Mouse (Mus musculus): Measurements from ENCODE around the gene Aqp1. TPM values are rescaled to one million over a fixed set of nuclear protein-coding genes. Genes with fewer than 3 reads are reported as not detected.

Aqp1 gene
- 118 and 123 TPM in 2 replicates for polyA plus RNA-seq (2015; fragmentation: Nextera tagmentation; extraction: Ambion mirVana)

- peak within 1 kb of the TSS; percentile 37 for H3K4me3 ChIP-seq (replicated peaks)
- no peak within 1 kb of the TSS for H3K9ac ChIP-seq
- no peaks in the 10 kb centered on the region for H3K36me3 ChIP-seq
- H3K4me1 ChIP-seq: peaks cover 71% of the 10 kb centered on the region
- peak within 1 kb of the TSS; percentile 42 for H3K4me2 ChIP-seq (replicated peaks)
- H3K27me3 ChIP-seq: no peaks in the 10 kb centered on the region
- ATAC-seq (ENCODE audit: insufficient number of reproducible peaks, low FRiP score, low TSS enrichment, low read depth): peak; percentile 89
- no peaks in the 10 kb centered on the region for H3K9me3 ChIP-seq (replicated peaks)
- peak within 1 kb of the TSS; percentile 69 for H3K27ac ChIP-seq (replicated peaks)
- 8% methylated on average over 12 of the region's 12 CpGs for WGBS
Measured at GRCm38 (mm10) chr6:55335989-55336514, at the start of gene Aqp1. Aqp1 (plus strand) TSS chr6:55336432.

GRCm38 (mm10) chr6:55288007-55288602, 48.1 kb upstream of the Aqp1 start:
- 67% methylated on average over 5 of the region's 5 CpGs for WGBS
- ATAC-seq (ENCODE audit: insufficient number of reproducible peaks, low FRiP score, low TSS enrichment, low read depth): no peak
- H3K9me3 ChIP-seq (replicated peaks): no peaks in the 10 kb centered on the region

GRCm38 (mm10) chr6:55294549-55295131, 41.6 kb upstream of the Aqp1 start:
- Histone ChIP-seq H3K4me2 (replicated peaks) (no peak overlapping the region), H3K4me1 (no peaks in the 10 kb centered on the region), H3K36me3 (peaks cover 3% of the 10 kb centered on the region; the same call in 1 of the 2 replicates), H3K27me3 (no peaks in the 10 kb centered on the region), H3K4me3 (replicated peaks) (no peak overlapping the region), H3K9ac (no peak overlapping the region), H3K9me3 (replicated peaks) (no peaks in the 10 kb centered on the region), H3K27ac (replicated peaks) (no peak overlapping the region)
- ATAC-seq (ENCODE audit: insufficient number of reproducible peaks, low FRiP score, low TSS enrichment, low read depth): no peak; the same call in 1 of the 2 replicates
- 59% methylated on average over 19 of the region's 19 CpGs for WGBS

More at GRCm38 (mm10) chr6:55288007-55288602, 48.1 kb upstream of the Aqp1 start:
- no peak overlapping the region for H3K4me2 ChIP-seq (replicated peaks)
- no peaks in the 10 kb centered on the region for H3K27me3 ChIP-seq
- no peak overlapping the region for H3K27ac ChIP-seq (replicated peaks)
- 0 out of 2 replicates have a peak, but pooled peaks cover 4% of the 10 kb centered on the region for H3K36me3 ChIP-seq
- H3K4me3 ChIP-seq (replicated peaks): no peak overlapping the region
- no peak overlapping the region for H3K9ac ChIP-seq
- no peaks in the 10 kb centered on the region for H3K4me1 ChIP-seq

- Histone ChIP-seq H3K27me3 (no peaks in the 10 kb centered on the region), H3K9ac (no peak overlapping the region), H3K4me2 (replicated peaks) (no peak overlapping the region), H3K4me1 (no peaks in the 10 kb centered on the region), H3K36me3 (peaks cover 6% of the 10 kb centered on the region; the same call in 1 of the 2 replicates), H3K9me3 (replicated peaks) (no peaks in the 10 kb centered on the region), H3K27ac (replicated peaks) (no peak overlapping the region), H3K4me3 (replicated peaks) (no peak overlapping the region)
- WGBS: 100% methylated on average over 1 of the region's 1 CpGs
- ATAC-seq (ENCODE audit: insufficient number of reproducible peaks, low FRiP score, low TSS enrichment, low read depth): no peak; the same call in 1 of the 2 replicates
Measured at GRCm38 (mm10) chr6:55295325-55295724, 40.9 kb upstream of the Aqp1 start.

- no peak overlapping the region for H3K27ac ChIP-seq (replicated peaks)
- WGBS: 83% methylated on average over 8 of the region's 8 CpGs
- no peak overlapping the region for H3K4me3 ChIP-seq (replicated peaks)
- no peaks in the 10 kb centered on the region for H3K27me3 ChIP-seq
- no peak overlapping the region for H3K9ac ChIP-seq
- no peak for ATAC-seq (ENCODE audit: insufficient number of reproducible peaks, low FRiP score, low TSS enrichment, low read depth)
- H3K36me3 ChIP-seq: peaks cover 6% of the 10 kb centered on the region; the same call in 1 of the 2 replicates
- no peaks in the 10 kb centered on the region for H3K4me1 ChIP-seq
- H3K4me2 ChIP-seq (replicated peaks): no peak overlapping the region
- H3K9me3 ChIP-seq (replicated peaks): no peaks in the 10 kb centered on the region
Measured at GRCm38 (mm10) chr6:55299482-55299881, 36.8 kb upstream of the Aqp1 start.

GRCm38 (mm10) chr6:55299917-55300316, 36.3 kb upstream of the Aqp1 start:
- H3K4me3 ChIP-seq (replicated peaks): no peak overlapping the region
- H3K27ac ChIP-seq (replicated peaks): no peak overlapping the region
- WGBS: 84% methylated on average over 2 of the region's 2 CpGs
- H3K27me3 ChIP-seq: no peaks in the 10 kb centered on the region
- no peak overlapping the region for H3K9ac ChIP-seq
- H3K4me1 ChIP-seq: no peaks in the 10 kb centered on the region
- H3K36me3 ChIP-seq: peaks cover 6% of the 10 kb centered on the region; the same call in 1 of the 2 replicates
- no peak overlapping the region for H3K4me2 ChIP-seq (replicated peaks)
- no peaks in the 10 kb centered on the region for H3K9me3 ChIP-seq (replicated peaks)
- ATAC-seq (ENCODE audit: insufficient number of reproducible peaks, low FRiP score, low TSS enrichment, low read depth): no peak

- H3K9ac ChIP-seq: no peak overlapping the region
- H3K4me3 ChIP-seq (replicated peaks): no peak overlapping the region
- H3K4me2 ChIP-seq (replicated peaks): no peak overlapping the region
- H3K36me3 ChIP-seq: peaks cover 6% of the 10 kb centered on the region; the same call in 1 of the 2 replicates
- H3K9me3 ChIP-seq (replicated peaks): no peaks in the 10 kb centered on the region
- WGBS: 73% methylated on average over 11 of the region's 11 CpGs
- no peaks in the 10 kb centered on the region for H3K4me1 ChIP-seq
- no peak for ATAC-seq (ENCODE audit: insufficient number of reproducible peaks, low FRiP score, low TSS enrichment, low read depth)
- H3K27me3 ChIP-seq: no peaks in the 10 kb centered on the region
- no peak overlapping the region for H3K27ac ChIP-seq (replicated peaks)
Measured at GRCm38 (mm10) chr6:55300704-55301103, 35.5 kb upstream of the Aqp1 start.

- H3K4me1 ChIP-seq: peaks cover 22% of the 10 kb centered on the region
Measured at GRCm38 (mm10) chr6:55310179-55310578, 26.1 kb upstream of the Aqp1 start.

GRCm38 (mm10) chr6:55311962-55312361, 24.3 kb upstream of the Aqp1 start:
- Histone ChIP-seq H3K4me3 (replicated peaks) (no peak overlapping the region), H3K36me3 (0 out of 2 replicates have a peak, but pooled peaks cover 3% of the 10 kb centered on the region), H3K4me1 (peaks cover 18% of the 10 kb centered on the region), H3K27ac (replicated peaks) (no peak overlapping the region), H3K9me3 (replicated peaks) (no peaks in the 10 kb centered on the region), H3K9ac (no peak overlapping the region), H3K4me2 (replicated peaks) (no peak overlapping the region), H3K27me3 (no peaks in the 10 kb centered on the region)
- ATAC-seq (ENCODE audit: insufficient number of reproducible peaks, low FRiP score, low TSS enrichment, low read depth): no peak
- 27% methylated on average over 5 of the region's 5 CpGs for WGBS

More at GRCm38 (mm10) chr6:55310179-55310578, 26.1 kb upstream of the Aqp1 start:
- no peaks in the 10 kb centered on the region for H3K27me3 ChIP-seq
- 0 out of 2 replicates have a peak, but pooled peaks cover 3% of the 10 kb centered on the region for H3K36me3 ChIP-seq
- no peak for ATAC-seq (ENCODE audit: insufficient number of reproducible peaks, low FRiP score, low TSS enrichment, low read depth)
- H3K9ac ChIP-seq: no peak overlapping the region
- no peaks in the 10 kb centered on the region for H3K9me3 ChIP-seq (replicated peaks)
- no peak overlapping the region for H3K4me2 ChIP-seq (replicated peaks)
- H3K4me3 ChIP-seq (replicated peaks): no peak overlapping the region
- H3K27ac ChIP-seq (replicated peaks): no peak overlapping the region
- WGBS: 57% methylated on average over 2 of the region's 2 CpGs

GRCm38 (mm10) chr6:55313893-55314292, 22.3 kb upstream of the Aqp1 start:
- Histone ChIP-seq H3K27ac (replicated peaks) (peak overlapping the region; percentile 2; the same call in 1 of the 2 replicates), H3K36me3 (0 out of 2 replicates have a peak, but pooled peaks cover 3% of the 10 kb centered on the region), H3K4me1 (peaks cover 18% of the 10 kb centered on the region), H3K4me2 (replicated peaks) (no peak overlapping the region), H3K9me3 (replicated peaks) (no peaks in the 10 kb centered on the region), H3K9ac (no peak overlapping the region), H3K27me3 (no peaks in the 10 kb centered on the region), H3K4me3 (replicated peaks) (no peak overlapping the region)
- WGBS: 83% methylated on average over 4 of the region's 4 CpGs
- ATAC-seq (ENCODE audit: insufficient number of reproducible peaks, low FRiP score, low TSS enrichment, low read depth): no peak

- peak; percentile 74; the same call in 1 of the 2 replicates for ATAC-seq (ENCODE audit: insufficient number of reproducible peaks, low FRiP score, low TSS enrichment, low read depth)
- H3K27ac ChIP-seq (replicated peaks): no peak overlapping the region
- H3K4me3 ChIP-seq (replicated peaks): no peak overlapping the region
- no peak overlapping the region for H3K4me2 ChIP-seq (replicated peaks)
- 0 out of 2 replicates have a peak, but pooled peaks cover 3% of the 10 kb centered on the region for H3K36me3 ChIP-seq
- H3K4me1 ChIP-seq: peaks cover 24% of the 10 kb centered on the region
- 44% methylated on average over 8 of the region's 8 CpGs for WGBS
- H3K9me3 ChIP-seq (replicated peaks): no peaks in the 10 kb centered on the region
- H3K27me3 ChIP-seq: no peaks in the 10 kb centered on the region
- no peak overlapping the region for H3K9ac ChIP-seq
Measured at GRCm38 (mm10) chr6:55314628-55315027, 21.6 kb upstream of the Aqp1 start.
